Mouse (Mus musculus) heart, embryonic 14.5 days (tissue): ENCODE data around the gene Cnn2. TPM values are rescaled to one million over a fixed set of nuclear protein-coding genes. Genes with fewer than 3 reads are reported as not detected.

Experiments
- ATAC-seq: fragments of 200-750 bp; cut with Nextera tagmentation; 2 replicates; pipeline ENCODE4 v1.8.0; 2017; ENCODE audit warnings: low read depth, moderate TSS enrichment; ENCODE audit not compliant: insufficient number of reproducible peaks, insufficient read depth, low FRiP score
- H3K27ac ChIP-seq, 2 experiments: fragments of 200-500 bp in 1 of 2; fragments of 300-500 bp in 1 of 2; sonication (generic) in 1 of 2; replicated peaks in 1 of 2; 2 replicates each; pipeline ENCODE4 v1.5.1; 2012 to 2014; ENCODE audit warnings: low read depth in 2 of 2, low read length in 2 of 2, control low read depth in 1 of 2, mild to moderate bottlenecking in 1 of 2, mixed read lengths in 1 of 2; ENCODE audit not compliant: control insufficient read depth in 1 of 2, insufficient read depth in 1 of 2
- H3K27me3 ChIP-seq: fragments of 300-500 bp; sonication (generic); 2 replicates; pipeline ENCODE4 v1.6.1; 2014; ENCODE audit warnings: mild to moderate bottlenecking, low read length, control low read depth; ENCODE audit not compliant: control insufficient read depth, insufficient read depth
- H3K36me3 ChIP-seq: fragments of 300-500 bp; sonication (generic); 2 replicates; pipeline ENCODE4 v1.6.1; 2014; ENCODE audit warnings: mild to moderate bottlenecking, control low read depth, low read length, mixed read lengths; ENCODE audit not compliant: control insufficient read depth, insufficient read depth
- H3K4me1 ChIP-seq, 2 experiments: fragments of 200-500 bp in 1 of 2; fragments of 300-500 bp in 1 of 2; sonication (generic) in 1 of 2; 2 replicates each; pipeline ENCODE4 v1.6.1; 2012 to 2014; ENCODE audit warnings: low read length in 2 of 2, control low read depth in 1 of 2, mixed read lengths in 1 of 2; ENCODE audit not compliant: control insufficient read depth in 2 of 2, insufficient read depth in 2 of 2
- H3K4me2 ChIP-seq: fragments of 300-500 bp; sonication (generic); 2 replicates; pipeline ENCODE4 v1.6.1; 2014; ENCODE audit warnings: mild to moderate bottlenecking, low read length
- H3K4me3 ChIP-seq, 2 experiments: fragments of 200-500 bp in 1 of 2; fragments of 300-500 bp in 1 of 2; sonication (generic) in 1 of 2; 2 replicates each; pipeline ENCODE4 v1.5.1; 2012 to 2014; ENCODE audit warnings: low read length in 2 of 2, mild to moderate bottlenecking in 2 of 2, control low read depth in 1 of 2, low read depth in 1 of 2, moderate library complexity in 1 of 2; ENCODE audit not compliant: control insufficient read depth in 1 of 2, insufficient read depth in 1 of 2
- H3K9ac ChIP-seq: fragments of 300-500 bp; sonication (generic); 2 replicates; pipeline ENCODE4 v1.6.1; 2014; ENCODE audit warnings: mild to moderate bottlenecking, low read length
- H3K9me3 ChIP-seq: fragments of 300-500 bp; sonication (generic); 2 replicates; pipeline ENCODE4 v1.6.1; 2016; ENCODE audit warnings: low read length, control low read depth; ENCODE audit not compliant: control insufficient read depth
- WGBS: fragments of 180-500 bp; shearing (Covaris S2); extraction: QIAGEN DNeasy Blood & Tissue Kit; methylation state at CpG from one replicate; pipeline ENCODE4 v1.1.7; 2014; 5-methylcytosine and 5-hydroxymethylcytosine counted together
- polyA plus RNA-seq: library from polyadenylated mRNA; unstranded; fragments of >200 nt; fragmentation: Nextera tagmentation; extraction: Ambion mirVana; gene quantifications from 2 replicates; pipeline ENCODE4 v1.2.1, GENCODE M21; 2014

The Cnn2 gene
- polyA plus RNA-seq, 1 experiment from 2014 or later = 265 TPM

DNA sequence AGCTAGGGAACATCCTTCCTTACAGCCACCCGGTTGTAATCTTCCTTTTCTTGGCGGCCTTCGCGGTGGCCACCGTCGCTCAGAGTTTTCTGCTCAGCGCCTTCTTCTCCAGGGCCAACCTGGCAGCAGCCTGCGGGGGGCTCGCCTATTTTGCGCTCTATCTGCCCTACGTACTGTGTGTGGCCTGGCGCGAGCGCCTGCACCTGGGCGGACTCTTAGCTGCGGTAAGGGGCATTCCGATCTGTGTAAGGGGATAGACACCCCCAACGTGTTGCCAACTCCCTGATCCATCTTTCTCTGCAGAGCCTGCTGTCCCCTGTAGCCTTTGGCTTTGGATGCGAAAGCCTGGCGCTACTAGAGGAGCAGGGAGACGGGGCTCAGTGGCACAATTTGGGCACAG is 14.4 kb downstream of the Cnn2 start:
- 0 out of 2 replicates have a peak overlapping the region, but pooled peaks have one; percentile 2 for H3K4me2 ChIP-seq
- peaks cover 13% of the 10 kb centered on the region; the same call in 1 of the 2 replicates for H3K27me3 ChIP-seq
- H3K4me1 ChIP-seq = peaks cover 12 to 18% of the 10 kb centered on the region in 2 experiments
- 27% methylated on average over 21 of the region's 21 CpGs for WGBS
- H3K4me3 ChIP-seq = no peak overlapping the region
- H3K9me3 ChIP-seq = no peaks in the 10 kb centered on the region
- no peaks in the 10 kb centered on the region for H3K36me3 ChIP-seq
- H3K27ac ChIP-seq = no peak overlapping the region
- H3K9ac ChIP-seq = peak overlapping the region; percentile 46
- ATAC-seq = no peak

DNA sequence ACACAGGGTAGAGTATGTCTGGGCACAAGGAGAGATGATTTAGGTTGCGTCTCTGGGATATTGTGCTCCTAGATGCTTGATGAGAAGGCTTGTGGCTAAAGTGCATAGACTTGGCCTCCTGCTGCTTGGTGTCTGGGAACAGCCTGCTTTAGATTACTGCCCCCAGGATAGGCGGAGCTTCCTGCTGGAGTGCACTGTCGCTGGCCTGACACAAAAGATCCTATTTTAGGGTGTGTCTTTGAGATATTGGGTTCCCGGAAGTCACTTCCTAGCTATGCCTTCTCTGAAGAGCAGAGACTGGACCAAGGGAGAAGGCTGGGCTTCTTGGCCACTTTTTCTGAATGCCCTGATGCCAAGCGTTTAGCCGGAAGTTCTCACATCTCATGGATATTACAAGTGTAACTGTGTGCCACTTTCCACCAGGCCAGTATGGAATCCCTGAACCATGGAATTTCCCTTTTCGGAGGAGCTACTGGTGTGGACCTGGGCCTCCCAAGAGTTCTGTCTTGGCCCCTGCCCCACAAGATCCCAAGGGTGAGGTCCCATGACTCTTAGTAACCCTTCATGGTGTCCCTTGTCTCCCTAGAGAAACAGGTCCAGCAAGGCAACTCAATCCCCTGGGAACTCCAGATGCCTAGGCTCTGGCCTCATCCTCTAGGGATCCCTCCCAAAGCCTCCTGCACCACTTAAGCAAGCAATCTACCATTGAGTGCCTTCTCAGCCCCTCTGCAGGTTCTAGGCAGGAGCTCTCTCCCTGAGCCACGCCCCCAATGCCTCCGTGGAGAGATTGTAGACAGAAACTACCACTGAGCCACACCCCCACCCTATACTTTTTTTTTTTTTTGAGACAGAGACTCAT is 15.2 kb downstream of the Cnn2 start:
- Histone ChIP-seq H3K4me1 (peaks cover 9 to 14% of the 10 kb centered on the region in 2 experiments), H3K27me3 (peaks cover 13% of the 10 kb centered on the region; the same call in 1 of the 2 replicates), H3K4me3 (no peak overlapping the region), H3K4me2 (no peak overlapping the region), H3K27ac (no peak overlapping the region; a peak in 1 of 4 replicates), H3K36me3 (peaks cover 4% of the 10 kb centered on the region; the same call in 1 of the 2 replicates), H3K9ac (peak overlapping the region; percentile 46; the same call in 1 of the 2 replicates), H3K9me3 (no peaks in the 10 kb centered on the region)
- 56% methylated on average over 9 of the region's 9 CpGs for WGBS
- no peak for ATAC-seq

DNA sequence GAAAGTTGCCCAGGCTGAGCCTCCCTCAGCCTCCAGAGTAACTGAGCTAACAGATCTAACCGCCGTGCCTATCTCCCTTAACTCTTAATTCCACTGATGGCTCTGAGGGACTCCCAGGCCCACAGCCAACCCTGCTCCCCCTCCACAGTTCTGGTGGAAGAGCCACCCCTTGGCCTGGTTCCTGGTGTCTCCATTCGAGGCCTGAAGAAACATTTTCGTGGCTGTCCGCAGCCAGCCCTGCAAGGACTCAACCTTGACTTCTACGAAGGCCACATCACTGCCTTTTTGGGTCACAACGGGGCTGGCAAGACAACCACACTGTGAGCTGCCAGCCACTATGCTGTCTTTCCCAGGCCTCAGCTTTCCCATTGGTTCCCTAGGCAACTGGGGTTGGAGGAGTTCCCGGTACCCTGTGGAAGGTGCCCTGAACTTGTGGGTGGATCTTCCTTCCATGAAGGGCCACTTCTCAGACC is 15.9 kb downstream of the Cnn2 start:
- no peak overlapping the region for H3K4me3 ChIP-seq
- H3K36me3 ChIP-seq = peaks cover 11% of the 10 kb centered on the region; the same call in 1 of the 2 replicates
- H3K4me1 ChIP-seq = peaks cover 9 to 14% of the 10 kb centered on the region in 2 experiments
- H3K27me3 ChIP-seq = peaks cover 13% of the 10 kb centered on the region; the same call in 1 of the 2 replicates
- no peak for ATAC-seq
- H3K27ac ChIP-seq = no peak overlapping the region
- no peaks in the 10 kb centered on the region for H3K9me3 ChIP-seq
- H3K4me2 ChIP-seq = no peak overlapping the region
- no peak overlapping the region for H3K9ac ChIP-seq
- WGBS = 81% methylated on average over 8 of the region's 8 CpGs

DNA sequence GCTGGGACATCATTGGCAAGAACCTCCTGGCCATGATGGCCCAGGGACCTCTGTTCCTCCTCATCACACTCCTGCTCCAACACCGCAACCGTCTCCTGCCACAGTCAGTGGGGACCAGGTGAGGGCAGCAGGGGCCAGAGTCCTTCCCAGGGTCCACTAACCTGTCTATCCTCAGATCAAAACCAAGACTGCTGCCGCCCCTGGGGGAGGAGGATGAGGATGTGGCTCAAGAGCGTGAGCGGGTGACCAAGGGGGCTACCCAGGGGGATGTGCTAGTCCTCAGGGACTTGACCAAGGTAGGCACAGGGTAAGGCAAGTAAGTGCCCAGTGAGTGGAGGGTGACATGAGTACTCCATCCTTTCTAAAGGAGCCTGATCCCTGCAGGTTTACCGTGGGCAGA is 23.4 kb downstream of the Cnn2 start:
- H3K4me2 ChIP-seq = no peak overlapping the region
- H3K27me3 ChIP-seq = peaks cover 31% of the 10 kb centered on the region
- 82% methylated on average over 6 of the region's 6 CpGs for WGBS
- no peak overlapping the region for H3K27ac ChIP-seq
- no peak overlapping the region for H3K4me3 ChIP-seq
- H3K36me3 ChIP-seq = peaks cover 21% of the 10 kb centered on the region; the same call in 1 of the 2 replicates
- H3K9ac ChIP-seq = no peak overlapping the region
- H3K9me3 ChIP-seq = peaks cover 10% of the 10 kb centered on the region
- no peaks in the 10 kb centered on the region; a peak in 1 of 4 replicates for H3K4me1 ChIP-seq
- no peak for ATAC-seq

DNA sequence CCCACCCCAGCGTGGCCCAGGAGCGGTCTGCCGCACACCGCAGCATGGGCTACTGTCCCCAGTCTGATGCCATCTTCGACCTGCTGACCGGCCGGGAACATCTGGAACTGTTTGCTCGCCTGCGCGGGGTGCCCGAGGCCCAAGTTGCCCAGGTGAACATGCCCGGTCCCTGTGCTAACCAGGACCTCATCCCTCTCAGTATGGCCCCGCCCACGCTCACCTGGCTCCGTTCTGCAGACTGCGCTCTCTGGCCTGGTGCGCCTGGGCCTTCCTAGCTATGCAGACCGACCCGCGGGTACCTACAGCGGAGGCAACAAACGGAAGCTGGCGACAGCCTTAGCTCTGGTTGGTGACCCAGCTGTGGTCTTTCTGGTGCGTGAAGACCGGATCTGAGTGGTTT is 25.2 kb downstream of the Cnn2 start:
- peaks cover 31% of the 10 kb centered on the region for H3K27me3 ChIP-seq

DNA sequence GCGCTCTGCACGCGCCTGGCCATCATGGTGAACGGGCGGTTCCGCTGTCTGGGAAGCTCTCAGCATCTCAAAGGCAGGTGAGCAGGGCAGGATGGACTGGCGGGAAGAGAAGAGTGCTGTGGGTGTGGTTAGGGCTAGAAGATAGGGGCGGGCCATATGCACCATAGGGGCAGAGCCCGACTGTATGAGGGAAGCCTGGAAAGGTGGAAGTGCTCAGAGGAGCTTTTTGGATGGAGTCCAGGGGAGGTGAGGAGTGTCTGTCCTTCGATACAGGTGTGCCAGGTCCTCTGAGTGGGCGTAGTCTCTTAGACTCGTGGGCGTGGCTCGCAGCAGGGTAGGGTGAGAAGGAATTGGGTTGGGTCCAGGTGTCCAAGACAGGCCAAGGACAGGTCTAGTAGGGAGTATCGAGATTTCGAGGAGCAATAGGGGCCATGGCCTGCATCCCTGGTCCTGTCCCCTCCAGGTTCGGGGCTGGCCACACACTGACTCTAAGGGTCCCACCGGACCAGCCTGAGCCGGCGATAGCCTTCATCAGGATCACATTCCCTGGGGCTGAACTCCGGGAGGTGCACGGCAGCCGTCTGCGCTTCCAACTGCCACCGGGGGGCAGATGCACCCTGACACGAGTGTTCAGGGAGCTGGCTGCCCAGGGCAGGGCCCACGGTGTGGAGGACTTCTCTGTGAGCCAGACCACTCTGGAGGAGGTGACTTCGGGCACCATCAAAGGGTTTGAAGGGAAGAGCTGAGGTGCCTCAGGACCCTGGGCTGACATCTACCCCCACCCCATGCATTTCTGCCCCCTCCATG is 26.3 kb downstream of the Cnn2 start:
- no peak overlapping the region for H3K4me3 ChIP-seq
- peaks cover 31% of the 10 kb centered on the region for H3K27me3 ChIP-seq
- peaks cover 9% of the 10 kb centered on the region; the same call in 1 of the 2 replicates for H3K36me3 ChIP-seq
- no peak overlapping the region for H3K27ac ChIP-seq
- WGBS = 27% methylated on average over 28 of the region's 28 CpGs
- H3K9ac ChIP-seq = no peak overlapping the region
- no peak for ATAC-seq
- H3K9me3 ChIP-seq = peaks cover 10% of the 10 kb centered on the region
- peaks cover 12 to 13% of the 10 kb centered on the region in 2 experiments; a peak in 3 of 4 replicates for H3K4me1 ChIP-seq
- H3K4me2 ChIP-seq = no peak overlapping the region

More for the DNA sequence above, 25.2 kb downstream of the Cnn2 start:
- peaks cover 16% of the 10 kb centered on the region; the same call in 1 of the 2 replicates for H3K36me3 ChIP-seq
- no peak for ATAC-seq
- peaks cover 2% of the 10 kb centered on the region in 2 experiments; a peak in 2 of 4 replicates for H3K4me1 ChIP-seq
- no peak overlapping the region for H3K4me3 ChIP-seq
- WGBS = 38% methylated on average over 25 of the region's 25 CpGs
- no peak overlapping the region for H3K9ac ChIP-seq
- no peak overlapping the region for H3K4me2 ChIP-seq
- no peak overlapping the region for H3K27ac ChIP-seq
- H3K9me3 ChIP-seq = peaks cover 10% of the 10 kb centered on the region

DNA sequence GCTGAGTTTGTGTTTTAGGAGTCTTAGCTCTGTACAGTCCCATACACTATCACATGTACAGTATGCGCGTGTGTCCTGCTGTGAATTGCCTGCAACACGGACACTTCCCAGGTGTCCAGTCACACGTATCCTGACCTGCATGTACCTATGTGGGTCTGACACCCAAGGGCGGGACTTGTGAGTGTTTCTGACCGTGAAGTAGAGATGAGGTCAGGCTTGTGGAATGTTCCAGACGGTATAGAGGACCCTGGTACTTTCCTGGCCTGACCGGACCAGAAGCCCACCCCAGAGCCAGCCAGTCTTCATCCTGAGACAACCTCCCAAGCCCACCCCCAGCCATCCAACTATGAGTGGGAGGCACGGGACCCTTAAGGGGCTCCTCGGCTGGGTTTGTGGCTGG is 27.2 kb downstream of the Cnn2 start:
- Histone ChIP-seq H3K4me3 (no peak overlapping the region), H3K4me1 (peaks cover 13 to 15% of the 10 kb centered on the region in 2 experiments; a peak in 3 of 4 replicates), H3K9ac (no peak overlapping the region), H3K27me3 (peaks cover 31% of the 10 kb centered on the region), H3K9me3 (peaks cover 6% of the 10 kb centered on the region), H3K4me2 (no peak overlapping the region), H3K27ac (no peak overlapping the region), H3K36me3 (peaks cover 5% of the 10 kb centered on the region; the same call in 1 of the 2 replicates)
- no peak for ATAC-seq
- 62% methylated on average over 10 of the region's 10 CpGs for WGBS
